Mouse (Mus musculus) hindbrain, embryonic 11.5 days (tissue): Measurements from ENCODE around the gene Eif3b. TPM values are rescaled to one million over a fixed set of nuclear protein-coding genes. Genes with fewer than 3 reads are reported as not detected.

Source experiments
- ATAC-seq: fragments of 200-750 bp; cut with Nextera tagmentation; 2 replicates; pipeline ENCODE4 v1.8.0; 2017; ENCODE audit warnings: mild to moderate bottlenecking, moderate TSS enrichment, moderate library complexity; ENCODE audit not compliant: low FRiP score
- DNase-seq: peaks from one replicate; pipeline ENCODE4 v3.0.0-alpha.2; 2015; ENCODE audit warnings: low spot score
- H3K27ac ChIP-seq: fragments of 300-500 bp; sonication (generic); 2 replicates; pipeline ENCODE4 v1.5.1; 2014; ENCODE audit warnings: mild to moderate bottlenecking, low read depth, low read length
- H3K27me3 ChIP-seq: fragments of 300-500 bp; sonication (generic); 2 replicates; pipeline ENCODE4 v1.6.1; 2014; ENCODE audit warnings: mild to moderate bottlenecking, low read length, moderate library complexity, mixed read lengths; ENCODE audit not compliant: control insufficient read depth, insufficient read depth
- H3K36me3 ChIP-seq: fragments of 300-500 bp; sonication (generic); 2 replicates; pipeline ENCODE4 v1.6.1; 2014; ENCODE audit warnings: mild to moderate bottlenecking, low read length, moderate library complexity, mixed read lengths; ENCODE audit not compliant: control insufficient read depth, insufficient read depth
- H3K4me1 ChIP-seq: fragments of 300-500 bp; sonication (generic); replicated peaks from 2 replicates; pipeline ENCODE4 v1.6.1; 2014; ENCODE audit warnings: low read length, mixed read lengths; ENCODE audit not compliant: control insufficient read depth, insufficient read depth
- H3K4me2 ChIP-seq: fragments of 300-500 bp; sonication (generic); replicated peaks from 2 replicates; pipeline ENCODE4 v1.6.1; 2014; ENCODE audit warnings: mild to moderate bottlenecking, low read depth, low read length
- H3K4me3 ChIP-seq: fragments of 300-500 bp; sonication (generic); 2 replicates; pipeline ENCODE4 v1.5.1; 2014; ENCODE audit warnings: low read depth, low read length
- H3K9ac ChIP-seq: fragments of 300-500 bp; sonication (generic); 2 replicates; pipeline ENCODE4 v1.6.1; 2014; ENCODE audit warnings: low read depth, low read length
- H3K9me3 ChIP-seq: fragments of 300-500 bp; sonication (generic); 2 replicates; pipeline ENCODE4 v1.6.1; 2016; ENCODE audit warnings: low read length; ENCODE audit not compliant: control insufficient read depth
- WGBS: fragments of 180-500 bp; shearing (Covaris S2); extraction: QIAGEN DNeasy Blood & Tissue Kit; methylation state at CpG from one replicate; pipeline ENCODE4 v1.1.7; 2014; 5-methylcytosine and 5-hydroxymethylcytosine counted together
- polyA plus RNA-seq: library from polyadenylated mRNA; unstranded; fragments of >200 nt; fragmentation: Nextera tagmentation; extraction: Ambion mirVana; gene quantifications from 2 replicates; pipeline ENCODE4 v1.2.1, GENCODE M21; 2014

Eif3b gene
- polyA plus RNA-seq, 1 experiment from 2014 or later, result 168 TPM

- no peak overlapping the region for H3K4me2 ChIP-seq
- no peak overlapping the region for H3K4me3 ChIP-seq
- ATAC-seq, result no peak
- H3K36me3 ChIP-seq, result no peaks in the 10 kb centered on the region
- H3K27ac ChIP-seq, result no peak overlapping the region
- 79% methylated on average over 6 of the region's 6 CpGs for WGBS
- H3K27me3 ChIP-seq, result no peaks in the 10 kb centered on the region
- no peak for DNase-seq
- H3K9ac ChIP-seq, result no peak overlapping the region
- no peaks in the 10 kb centered on the region for H3K4me1 ChIP-seq
- no peaks in the 10 kb centered on the region for H3K9me3 ChIP-seq
Measured at GRCm38 (mm10) chr5:140379299-140379698, 39.8 kb upstream of the Eif3b start.

GRCm38 (mm10) chr5:140381156-140381555 is 38.0 kb upstream of the Eif3b start:
- DNase-seq, result no peak
- no peaks in the 10 kb centered on the region for H3K27me3 ChIP-seq
- no peak for ATAC-seq

GRCm38 (mm10) chr5:140382688-140383087 is 36.4 kb upstream of the Eif3b start:
- WGBS, result 94% methylated on average over 6 of the region's 6 CpGs
- Histone ChIP-seq H3K27me3 (no peaks in the 10 kb centered on the region), H3K4me3 (no peak overlapping the region), H3K36me3 (no peaks in the 10 kb centered on the region), H3K9me3 (no peaks in the 10 kb centered on the region), H3K4me2 (no peak overlapping the region), H3K27ac (no peak overlapping the region), H3K4me1 (no peaks in the 10 kb centered on the region), H3K9ac (no peak overlapping the region)
- DNase-seq (no peak), ATAC-seq (no peak)

More at GRCm38 (mm10) chr5:140381156-140381555, 38.0 kb upstream of the Eif3b start:
- Histone ChIP-seq H3K4me2 (no peak overlapping the region), H3K36me3 (no peaks in the 10 kb centered on the region), H3K4me3 (no peak overlapping the region), H3K27ac (no peak overlapping the region), H3K4me1 (no peaks in the 10 kb centered on the region), H3K9ac (no peak overlapping the region), H3K9me3 (no peaks in the 10 kb centered on the region)
- 90% methylated on average over 7 of the region's 7 CpGs for WGBS

- H3K36me3 ChIP-seq, result no peaks in the 10 kb centered on the region
- DNase-seq, result peak; percentile 38
- 8% methylated on average over 7 of the region's 7 CpGs for WGBS
- 0 out of 2 replicates have a peak overlapping the region, but pooled peaks have one; percentile 45 for H3K27ac ChIP-seq
- H3K4me2 ChIP-seq, result no peak overlapping the region
- no peak overlapping the region for H3K4me3 ChIP-seq
- no peaks in the 10 kb centered on the region for H3K9me3 ChIP-seq
- no peak for ATAC-seq
- H3K4me1 ChIP-seq, result peaks cover 5% of the 10 kb centered on the region
- no peak overlapping the region for H3K9ac ChIP-seq
- H3K27me3 ChIP-seq, result no peaks in the 10 kb centered on the region
Measured at GRCm38 (mm10) chr5:140383559-140383958, 35.6 kb upstream of the Eif3b start.

- no peaks in the 10 kb centered on the region for H3K27me3 ChIP-seq
Measured at GRCm38 (mm10) chr5:140384462-140384861, 34.7 kb upstream of the Eif3b start.

GRCm38 (mm10) chr5:140387236-140387635 is 31.9 kb upstream of the Eif3b start:
- Histone ChIP-seq H3K4me2 (no peak overlapping the region), H3K4me1 (peaks cover 6% of the 10 kb centered on the region), H3K4me3 (no peak overlapping the region), H3K9me3 (no peaks in the 10 kb centered on the region), H3K36me3 (no peaks in the 10 kb centered on the region), H3K27ac (no peak overlapping the region), H3K9ac (no peak overlapping the region), H3K27me3 (no peaks in the 10 kb centered on the region)
- no peak for DNase-seq
- ATAC-seq, result no peak
- 85% methylated on average over 7 of the region's 7 CpGs for WGBS

More at GRCm38 (mm10) chr5:140384462-140384861, 34.7 kb upstream of the Eif3b start:
- H3K4me1 ChIP-seq, result peaks cover 6% of the 10 kb centered on the region
- DNase-seq, result no peak
- no peak overlapping the region for H3K4me3 ChIP-seq
- no peak overlapping the region for H3K9ac ChIP-seq
- H3K9me3 ChIP-seq, result no peaks in the 10 kb centered on the region
- 94% methylated on average over 1 of the region's 1 CpGs for WGBS
- no peak overlapping the region for H3K27ac ChIP-seq
- no peak overlapping the region for H3K4me2 ChIP-seq
- ATAC-seq, result no peak
- H3K36me3 ChIP-seq, result no peaks in the 10 kb centered on the region

GRCm38 (mm10) chr5:140387816-140388510 is 31.2 kb upstream of the Eif3b start:
- DNase-seq, result no peak
- Histone ChIP-seq H3K27ac (no peak overlapping the region), H3K4me3 (peak overlapping the region; percentile 74), H3K4me2 (peak overlapping the region; percentile 65), H3K27me3 (no peaks in the 10 kb centered on the region), H3K4me1 (peaks cover 6% of the 10 kb centered on the region), H3K36me3 (no peaks in the 10 kb centered on the region), H3K9me3 (no peaks in the 10 kb centered on the region), H3K9ac (peak overlapping the region; percentile 63; the same call in 1 of the 2 replicates)
- no peak for ATAC-seq
- WGBS, result 83% methylated on average over 12 of the region's 12 CpGs

- H3K27ac ChIP-seq, result no peak within 1 kb of the TSS
- H3K4me3 ChIP-seq, result peak within 1 kb of the TSS; percentile 74
- H3K9ac ChIP-seq, result peak within 1 kb of the TSS; percentile 63
- H3K9me3 ChIP-seq, result no peaks in the 10 kb centered on the region
- DNase-seq (peak; percentile 98), ATAC-seq (peak; percentile 92)
- WGBS, result under 1% methylated on average over 45 of the region's 63 CpGs
- peak within 1 kb of the TSS; percentile 65 for H3K4me2 ChIP-seq
- no peaks in the 10 kb centered on the region for H3K36me3 ChIP-seq
- peaks cover 6% of the 10 kb centered on the region for H3K4me1 ChIP-seq
- H3K27me3 ChIP-seq, result no peaks in the 10 kb centered on the region
Measured at GRCm38 (mm10) chr5:140388588-140389576, 30.2 kb upstream of the Eif3b start, which contains the start of gene Snx8. TSS of gene Snx8 (minus strand) at chr5:140389262.
